ENCODE assay signal across 12 mouse cellular contexts in the genomic region with DNA sequence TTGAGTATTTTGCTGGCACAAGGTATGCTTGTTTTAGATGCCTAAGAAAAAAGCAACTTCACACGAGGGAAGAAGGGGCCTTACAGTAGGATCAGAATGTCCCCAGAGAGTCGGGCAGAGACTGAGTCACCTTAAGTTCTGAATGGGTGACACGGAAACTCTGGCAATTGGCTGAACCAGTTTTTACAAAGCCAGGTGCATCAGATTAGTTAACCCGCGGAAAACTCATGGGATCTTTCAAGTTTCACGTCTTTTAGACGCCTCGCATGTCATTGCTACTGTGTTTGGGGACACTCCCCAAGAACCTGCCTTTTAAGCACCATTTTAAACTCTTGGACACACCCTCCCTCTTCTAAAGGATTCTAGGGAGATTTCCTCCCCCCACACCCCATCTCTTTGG. TPM values are rescaled to one million over a fixed set of nuclear protein-coding genes. Genes with fewer than 3 reads are reported as not detected.
DNase-seq lines count a peak whose midpoint lies in the region; ATAC-seq lines count a peak whose summit lies in the region.
"Had no signal": no experiment of that assay in that cellular context is flagged by ENCODE, and none has a peak within 500 bp of the region (broad histone marks: within the 10 kb centered on the region; RNA-seq: fewer than 3 reads in every experiment).

No protein-coding gene starts in this region.

- H3K4me2 ChIP-seq in lung, embryonic 15.5 days, result peak overlapping the region; percentile 98
- peak overlapping the region; percentile 77 for H3K4me2 ChIP-seq in hindbrain, embryonic 15.5 days
- H3K4me2 ChIP-seq in stomach, embryonic 15.5 days, result peak overlapping the region; percentile 98; the same call in 1 of the 2 replicates

- peak overlapping the region; percentile 84 for H3K4me3 ChIP-seq in heart, embryonic 10.5 days
- peak overlapping the region; percentile 63 for H3K4me3 ChIP-seq in lung, embryonic 15.5 days
- peak overlapping the region; percentile 68 for H3K4me3 ChIP-seq in hindbrain, embryonic 15.5 days
- peak overlapping the region; percentile 62; the same call in 1 of the 2 replicates for H3K4me3 ChIP-seq in stomach, embryonic 15.5 days (replicated peaks)

- H3K27me3 ChIP-seq in heart, embryonic 10.5 days (ENCODE audit: insufficient read depth, poor library complexity, severe bottlenecking), result no peaks in the 10 kb centered on the region; the same call in 1 of the 2 replicates
- H3K27me3 ChIP-seq in lung, embryonic 15.5 days, result peaks cover 30% of the 10 kb centered on the region
- no peaks in the 10 kb centered on the region; the same call in 1 of the 2 replicates for H3K27me3 ChIP-seq in hindbrain, embryonic 15.5 days
- H3K27me3 ChIP-seq in stomach, embryonic 15.5 days (replicated peaks), result peaks cover 11% of the 10 kb centered on the region

- no peak for ATAC-seq in lung, embryonic 15.5 days (ENCODE audit: borderline replicate concordance, extremely low read depth, low FRiP score, low TSS enrichment)
- ATAC-seq in hindbrain, embryonic 15.5 days (ENCODE audit: low FRiP score, low read depth), result no peak
- no peak for ATAC-seq in stomach, embryonic 15.5 days (ENCODE audit: insufficient read depth, low FRiP score, low read depth)
- ATAC-seq: activated CD4-positive, CD25-positive, alpha-beta regulatory T cell, adult 4 months had no signal

- H3K9me3 ChIP-seq in heart, embryonic 10.5 days, result no peaks in the 10 kb centered on the region
- H3K9me3 ChIP-seq in lung, embryonic 15.5 days, result no peaks in the 10 kb centered on the region
- no peaks in the 10 kb centered on the region for H3K9me3 ChIP-seq in hindbrain, embryonic 15.5 days
- H3K9me3 ChIP-seq in stomach, embryonic 15.5 days, result no peaks in the 10 kb centered on the region

- H3K27ac ChIP-seq in heart, embryonic 10.5 days, result peak overlapping the region; percentile 90
- no peak overlapping the region for H3K27ac ChIP-seq in lung, embryonic 15.5 days
- H3K27ac ChIP-seq in hindbrain, embryonic 15.5 days (replicated peaks), result no peak overlapping the region
- H3K27ac ChIP-seq in stomach, embryonic 15.5 days, result no peak overlapping the region

- 0 out of 2 replicates have a peak, but pooled peaks cover 6% of the 10 kb centered on the region for H3K36me3 ChIP-seq in heart, embryonic 10.5 days
- no peaks in the 10 kb centered on the region for H3K36me3 ChIP-seq in lung, embryonic 15.5 days
- H3K36me3 ChIP-seq in hindbrain, embryonic 15.5 days, result no peaks in the 10 kb centered on the region
- H3K36me3 ChIP-seq in stomach, embryonic 15.5 days, result no peaks in the 10 kb centered on the region

- H3K4me1 ChIP-seq in heart, embryonic 10.5 days, result peaks cover 37% of the 10 kb centered on the region
- H3K4me1 ChIP-seq in lung, embryonic 15.5 days, result peaks cover 10% of the 10 kb centered on the region; the same call in 1 of the 2 replicates
- peaks cover 22% of the 10 kb centered on the region for H3K4me1 ChIP-seq in hindbrain, embryonic 15.5 days (replicated peaks)
- H3K4me1 ChIP-seq in stomach, embryonic 15.5 days, result no peaks in the 10 kb centered on the region; the same call in 1 of the 2 replicates

- peak; percentile 14 for DNase-seq in heart, embryonic 10.5 days (ENCODE audit: low spot score)
- DNase-seq in heart, adult 9 months (ENCODE audit: low spot score in 2 of 2), result no peak
- no peak for DNase-seq in lung, postnatal 14 days
- DNase-seq in urinary bladder, postnatal 14 days (ENCODE audit: low spot score), result no peak
- no peak for DNase-seq in adrenal gland, adult 2 months
- DNase-seq: cerebellum, postnatal 14 days; gastrocnemius, postnatal 10 days; right cerebral cortex, postnatal 4 days had no signal

- WGBS in heart, embryonic 10.5 days, result 15% methylated on average over 8 of the region's 8 CpGs
- 27% methylated on average over 8 of the region's 8 CpGs for WGBS in lung, embryonic 15.5 days
- WGBS in hindbrain, embryonic 15.5 days, result 33% methylated on average over 8 of the region's 8 CpGs
- 25% methylated on average over 8 of the region's 8 CpGs for WGBS in stomach, embryonic 15.5 days

- H3K9ac ChIP-seq in lung, embryonic 15.5 days, result no peak overlapping the region
- H3K9ac ChIP-seq in hindbrain, embryonic 15.5 days, result peak overlapping the region; percentile 69; the same call in 1 of the 2 replicates
- no peak overlapping the region for H3K9ac ChIP-seq in stomach, embryonic 15.5 days

RNA-seq across cellular contexts. Expression of a gene that starts 1.3 kb away (rescaled TPM):
- 101 and 126 TPM in 2 replicates for polyA plus RNA-seq in heart, embryonic 10.5 days (2016; fragmentation: Nextera tagmentation; extraction: Ambion mirVana)
- 12.3 and 13.3 TPM in 2 replicates for polyA plus RNA-seq in lung, embryonic 15.5 days (2015; fragmentation: Nextera tagmentation; extraction: Ambion mirVana)
- polyA plus RNA-seq in hindbrain, embryonic 15.5 days (2015; fragmentation: Nextera tagmentation; extraction: Ambion mirVana), result 25.7 and 30.2 TPM in 2 replicates
- 12.6 and 12.9 TPM in 2 replicates for polyA plus RNA-seq in stomach, embryonic 15.5 days (2015; fragmentation: Nextera tagmentation; extraction: Ambion mirVana)
- 1 to 10 TPM; 4.4 to 4.9 TPM for total RNA-seq in adrenal gland, adult 2 months (2021)
- polyA plus RNA-seq in adrenal gland, adult 2 months (2012; rRNA removed), result 10.2 and 10.5 TPM in 2 replicates
